Mouse (Mus musculus): ENCODE measurements at regions not wholly inside any gene's neighbourhood (a gene's known extent, or its start where the extent isn't known, plus 50 kb on each side); places are given as distances from the start of the nearest gene placed in this dataset.

DNA sequence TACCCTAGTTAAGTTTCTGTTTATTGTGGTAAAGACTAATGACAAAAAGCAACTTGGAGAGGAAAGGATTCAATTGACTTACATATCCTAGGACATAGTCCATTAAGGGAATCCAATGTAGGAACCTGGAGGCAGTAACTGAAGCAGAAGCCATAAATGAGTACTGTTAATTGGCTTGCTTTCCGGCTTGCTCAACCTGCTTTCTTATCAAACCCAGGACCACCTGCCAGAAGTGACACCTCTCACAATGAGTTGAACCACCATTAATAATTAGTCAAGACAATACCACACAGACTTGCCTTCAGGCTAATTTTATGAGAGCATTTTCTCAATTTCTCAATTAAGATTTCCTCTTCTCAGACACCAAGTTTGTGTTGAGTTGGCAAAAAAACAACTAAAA lies 148.8 kb downstream of the Ccser2 start:
- no peak overlapping the region for H3K4me3 ChIP-seq
- H3K4me2 ChIP-seq (replicated peaks), result no peak overlapping the region
- no peak overlapping the region for H3K27ac ChIP-seq
- no peaks in the 10 kb centered on the region for H3K27me3 ChIP-seq
- no peak for ATAC-seq (ENCODE audit: insufficient number of reproducible peaks, insufficient read depth, low FRiP score, low TSS enrichment)
- H3K9me3 ChIP-seq, result no peaks in the 10 kb centered on the region
- no peaks in the 10 kb centered on the region for H3K4me1 ChIP-seq
- no peak overlapping the region for H3K9ac ChIP-seq
- H3K36me3 ChIP-seq, result no peaks in the 10 kb centered on the region
- 89% methylated on average over 1 of the region's 1 CpGs for WGBS

DNA sequence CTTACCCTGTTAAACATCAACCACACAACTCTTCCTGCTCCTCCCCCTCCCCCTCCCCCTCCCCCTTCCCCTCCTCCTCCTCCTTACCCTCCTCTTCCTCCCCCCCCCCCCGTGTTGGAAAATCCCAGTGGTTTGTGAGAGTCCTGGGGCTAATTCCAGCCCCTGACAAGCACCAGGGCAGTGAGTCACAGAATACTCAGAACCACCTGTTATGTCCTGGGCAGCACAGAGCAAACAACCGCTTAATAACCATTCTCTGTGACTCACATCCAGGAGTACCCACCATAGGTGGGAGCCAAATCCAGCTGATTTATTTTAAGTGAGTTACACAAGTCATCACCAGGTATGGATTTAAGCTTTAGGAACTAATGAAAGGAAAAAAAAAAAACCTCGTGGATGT lies 166.2 kb downstream of the Ccser2 start:
- Histone ChIP-seq H3K9ac (no peak overlapping the region), H3K4me1 (no peaks in the 10 kb centered on the region), H3K9me3 (no peaks in the 10 kb centered on the region), H3K36me3 (no peaks in the 10 kb centered on the region), H3K27ac (no peak overlapping the region), H3K4me2 (replicated peaks) (no peak overlapping the region), H3K27me3 (no peaks in the 10 kb centered on the region), H3K4me3 (no peak overlapping the region)
- no peak for ATAC-seq (ENCODE audit: insufficient number of reproducible peaks, insufficient read depth, low FRiP score, low TSS enrichment)
- WGBS, result 76% methylated on average over 2 of the region's 3 CpGs

DNA sequence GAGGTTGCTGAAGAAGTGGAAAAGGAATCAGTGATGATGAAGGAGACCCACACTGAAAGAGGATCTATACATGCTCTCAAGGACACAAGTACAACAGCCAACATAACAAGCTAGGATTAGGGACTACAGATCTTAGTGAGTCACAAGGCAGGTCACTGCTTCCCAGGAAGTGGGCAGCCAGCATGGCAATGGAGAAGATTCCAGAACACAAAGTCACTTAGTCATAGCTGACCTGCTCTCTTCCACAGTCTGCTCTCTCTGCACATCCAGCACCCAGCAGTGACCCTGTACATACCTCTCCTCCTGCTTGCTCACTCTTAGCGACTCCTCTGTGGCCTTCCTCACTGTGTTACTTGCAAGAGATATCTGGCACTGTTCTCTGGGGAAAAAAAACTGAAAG lies 168.8 kb downstream of the Ccser2 start:
- Histone ChIP-seq H3K27me3 (no peaks in the 10 kb centered on the region), H3K9me3 (no peaks in the 10 kb centered on the region), H3K9ac (no peak overlapping the region), H3K36me3 (no peaks in the 10 kb centered on the region), H3K4me1 (no peaks in the 10 kb centered on the region), H3K27ac (no peak overlapping the region), H3K4me3 (no peak overlapping the region), H3K4me2 (replicated peaks) (no peak overlapping the region)
- whole genome bisulfite sequencing, result 81% methylated on average over 1 of the region's 1 CpGs
- ATAC-seq (ENCODE audit: insufficient number of reproducible peaks, insufficient read depth, low FRiP score, low TSS enrichment), result no peak

DNA sequence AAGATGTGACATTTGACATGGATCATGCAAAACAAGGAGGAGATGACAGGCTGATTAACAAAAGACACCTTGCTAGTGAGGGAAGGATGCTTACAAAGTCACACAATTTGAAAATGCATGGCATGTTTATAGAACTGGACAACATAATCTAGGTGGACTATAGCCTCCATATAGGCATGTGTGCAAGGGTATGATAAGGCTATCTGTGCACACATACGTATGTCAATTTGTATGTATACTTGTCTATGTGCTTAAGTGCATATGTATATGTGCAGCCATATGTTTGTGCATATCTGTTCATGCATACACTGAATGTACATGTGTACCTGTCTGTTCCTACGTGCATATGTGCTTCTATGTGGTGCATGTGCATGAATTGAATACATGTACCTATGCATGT lies 186.7 kb downstream of the Ccser2 start:
- Histone ChIP-seq H3K9ac (no peak overlapping the region), H3K4me2 (replicated peaks) (no peak overlapping the region), H3K36me3 (no peaks in the 10 kb centered on the region), H3K9me3 (no peaks in the 10 kb centered on the region), H3K27ac (no peak overlapping the region), H3K4me3 (no peak overlapping the region), H3K27me3 (no peaks in the 10 kb centered on the region), H3K4me1 (no peaks in the 10 kb centered on the region)
- no peak for ATAC-seq (ENCODE audit: insufficient number of reproducible peaks, insufficient read depth, low FRiP score, low TSS enrichment)
- WGBS, result 83% methylated on average over 2 of the region's 2 CpGs

DNA sequence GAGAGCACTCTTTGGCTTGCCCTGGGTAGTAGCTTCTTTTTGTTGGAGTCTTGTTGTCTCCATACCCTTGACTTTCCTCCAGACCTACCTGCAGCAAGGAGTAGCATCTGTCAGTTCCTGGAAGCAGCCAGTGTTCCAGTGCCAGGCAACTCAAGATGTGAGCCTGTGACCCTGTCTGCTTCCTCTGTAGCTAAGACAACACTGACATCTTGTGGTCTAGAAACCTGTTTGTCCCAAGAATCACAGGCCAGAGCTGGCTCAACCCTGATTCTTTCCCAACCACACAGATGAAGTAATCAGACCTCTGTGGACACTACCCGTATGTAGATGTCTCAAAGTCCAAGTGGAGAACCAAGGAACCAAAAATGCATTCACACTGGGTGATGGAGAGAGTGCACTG lies 189.6 kb downstream of the Ccser2 start:
- H3K9ac ChIP-seq, result no peak overlapping the region
- 85% methylated on average over 1 of the region's 1 CpGs for WGBS
- H3K27me3 ChIP-seq, result no peaks in the 10 kb centered on the region
- H3K36me3 ChIP-seq, result no peaks in the 10 kb centered on the region
- H3K9me3 ChIP-seq, result no peaks in the 10 kb centered on the region
- H3K4me2 ChIP-seq (replicated peaks), result no peak overlapping the region
- H3K4me1 ChIP-seq, result no peaks in the 10 kb centered on the region
- ATAC-seq (ENCODE audit: insufficient number of reproducible peaks, insufficient read depth, low FRiP score, low TSS enrichment), result no peak
- H3K4me3 ChIP-seq, result no peak overlapping the region
- no peak overlapping the region for H3K27ac ChIP-seq

DNA sequence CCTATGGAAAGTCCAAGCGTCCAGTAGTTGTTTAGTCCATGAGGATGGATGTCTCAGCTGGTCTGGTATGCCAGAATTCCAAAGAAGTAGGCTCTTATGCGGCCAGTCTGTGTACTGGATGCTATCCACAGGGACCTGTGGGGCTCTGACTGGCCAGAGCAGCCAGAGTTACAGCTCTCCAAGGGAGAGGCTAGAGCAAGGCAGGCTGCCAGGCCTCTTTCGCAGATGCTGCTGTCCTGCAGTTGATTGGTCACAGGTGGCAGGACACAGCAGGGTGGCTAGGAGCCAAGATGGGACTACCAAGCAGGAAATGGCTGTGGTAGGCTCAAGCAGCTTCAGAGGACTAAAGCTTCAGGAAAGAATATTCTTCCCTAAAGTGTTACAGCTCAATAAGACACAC lies 194.2 kb downstream of the Ccser2 start:
- Histone ChIP-seq H3K4me3 (no peak overlapping the region), H3K9ac (no peak overlapping the region), H3K4me1 (no peaks in the 10 kb centered on the region), H3K36me3 (no peaks in the 10 kb centered on the region), H3K27ac (no peak overlapping the region), H3K9me3 (no peaks in the 10 kb centered on the region), H3K4me2 (replicated peaks) (no peak overlapping the region), H3K27me3 (no peaks in the 10 kb centered on the region)
- ATAC-seq (ENCODE audit: insufficient number of reproducible peaks, insufficient read depth, low FRiP score, low TSS enrichment), result no peak
- 73% methylated on average over 3 of the region's 3 CpGs for WGBS

DNA sequence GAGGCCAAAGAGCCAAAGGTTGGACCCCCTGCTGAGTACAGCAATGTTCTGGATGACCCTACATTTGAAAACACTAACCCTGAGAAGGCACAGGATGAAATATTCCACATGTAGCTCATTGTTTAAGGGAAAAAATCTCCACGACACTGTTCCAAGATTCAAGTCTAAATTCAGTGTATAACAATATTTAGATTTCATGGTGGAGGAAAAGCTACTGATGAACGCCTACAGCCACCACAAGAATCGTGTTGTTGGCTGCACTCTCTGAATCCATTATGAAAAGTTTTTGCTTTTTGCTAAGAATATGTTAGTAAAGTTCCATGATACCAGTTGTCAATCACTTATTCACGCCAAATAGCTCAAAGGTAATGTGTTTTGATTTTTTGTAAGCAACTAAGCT lies 204.2 kb downstream of the Ccser2 start:
- Histone ChIP-seq H3K27ac (no peak overlapping the region), H3K4me1 (no peaks in the 10 kb centered on the region), H3K27me3 (no peaks in the 10 kb centered on the region), H3K4me2 (replicated peaks) (no peak overlapping the region), H3K9me3 (no peaks in the 10 kb centered on the region), H3K9ac (no peak overlapping the region), H3K36me3 (no peaks in the 10 kb centered on the region), H3K4me3 (no peak overlapping the region)
- 82% methylated on average over 4 of the region's 4 CpGs for WGBS
- no peak for ATAC-seq (ENCODE audit: insufficient number of reproducible peaks, insufficient read depth, low FRiP score, low TSS enrichment)

DNA sequence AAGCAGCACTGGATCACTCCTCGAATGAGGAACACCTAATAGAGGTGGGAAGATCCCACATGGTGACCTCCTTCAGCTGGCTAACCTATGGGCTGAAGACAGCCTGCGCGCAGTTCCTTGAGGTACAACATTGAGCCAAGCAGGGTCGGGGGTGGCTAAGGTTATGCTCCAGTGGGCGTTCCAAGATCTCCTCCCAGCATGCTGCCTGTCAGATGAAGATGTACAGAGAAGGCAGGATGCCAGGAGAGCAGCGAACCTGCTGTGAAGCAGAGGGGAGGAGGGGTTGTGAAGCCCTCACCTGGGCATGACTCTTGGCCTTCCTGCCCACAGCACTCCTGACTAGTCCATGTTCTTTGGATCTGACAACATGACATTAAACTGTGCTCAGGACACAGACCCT lies 212.5 kb downstream of the Ccser2 start:
- WGBS, result 79% methylated on average over 6 of the region's 6 CpGs
- H3K4me2 ChIP-seq (replicated peaks), result no peak overlapping the region
- no peaks in the 10 kb centered on the region for H3K9me3 ChIP-seq
- H3K4me1 ChIP-seq, result no peaks in the 10 kb centered on the region
- no peaks in the 10 kb centered on the region for H3K36me3 ChIP-seq
- H3K27me3 ChIP-seq, result no peaks in the 10 kb centered on the region
- H3K27ac ChIP-seq, result no peak overlapping the region
- H3K4me3 ChIP-seq, result no peak overlapping the region
- no peak overlapping the region for H3K9ac ChIP-seq
- ATAC-seq (ENCODE audit: insufficient number of reproducible peaks, insufficient read depth, low FRiP score, low TSS enrichment), result no peak

DNA sequence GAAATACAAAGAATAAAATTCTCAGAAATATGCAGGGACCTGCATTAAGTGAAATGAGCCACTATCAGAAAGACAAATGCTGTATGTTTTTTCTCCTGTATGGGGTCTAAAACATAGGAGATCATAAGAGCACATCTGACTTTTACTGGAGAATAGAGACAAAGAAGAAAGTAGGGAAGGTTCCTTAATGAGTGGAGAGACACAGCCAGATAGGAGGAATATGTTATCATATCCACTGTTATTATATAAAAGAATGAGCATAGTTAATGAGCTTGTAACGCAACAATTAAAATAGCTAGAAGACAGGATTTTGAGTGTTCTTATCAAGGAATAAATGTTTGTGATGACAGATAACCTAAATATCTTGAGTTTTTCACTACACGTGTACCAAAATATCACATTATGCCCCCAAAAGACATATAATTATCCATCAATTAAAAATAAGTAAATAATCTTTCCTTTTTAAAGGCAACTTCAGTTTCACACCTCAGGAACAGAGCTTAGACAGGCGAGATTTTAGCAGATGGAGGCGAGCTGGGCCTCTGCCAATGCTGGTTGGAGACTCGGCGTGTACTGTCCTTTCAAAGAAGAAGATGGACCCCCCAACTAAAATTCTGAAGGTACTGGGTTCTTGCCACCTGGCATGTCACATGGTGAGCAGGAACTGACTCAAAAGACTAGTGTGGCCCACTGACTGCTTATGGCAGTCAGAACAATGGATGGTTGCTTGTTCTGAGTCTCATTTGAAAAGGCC lies 220.3 kb downstream of the Ccser2 start:
- WGBS, result 89% methylated on average over 6 of the region's 6 CpGs

DNA sequence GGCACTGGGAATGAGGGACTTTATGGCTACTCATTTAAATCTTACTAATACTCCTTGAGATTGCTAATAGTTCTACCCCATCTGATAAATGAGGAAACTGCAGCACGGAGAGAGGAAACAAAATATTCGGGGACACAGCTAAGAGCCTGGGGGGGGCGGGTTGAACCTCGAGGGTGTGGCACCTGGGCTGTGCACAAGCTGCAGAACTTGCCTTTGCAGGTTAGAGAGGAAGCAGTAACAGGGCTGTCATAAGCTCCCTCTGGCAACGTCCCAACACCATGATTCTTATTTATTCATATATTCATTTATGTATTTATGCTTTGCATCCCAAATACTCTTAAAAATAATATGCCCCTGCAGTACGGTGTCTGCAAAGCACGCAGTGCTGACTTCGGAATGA lies 237.5 kb downstream of the Ccser2 start:
- Histone ChIP-seq H3K27me3 (no peaks in the 10 kb centered on the region), H3K4me2 (replicated peaks) (no peak overlapping the region), H3K4me1 (no peaks in the 10 kb centered on the region; the same call in 1 of the 2 replicates), H3K4me3 (no peak overlapping the region), H3K36me3 (no peaks in the 10 kb centered on the region), H3K9me3 (no peaks in the 10 kb centered on the region), H3K27ac (no peak overlapping the region), H3K9ac (no peak overlapping the region)
- ATAC-seq (ENCODE audit: insufficient number of reproducible peaks, insufficient read depth, low FRiP score, low TSS enrichment), result no peak
- WGBS, result 65% methylated on average over 8 of the region's 8 CpGs

More for the DNA sequence above, 220.3 kb downstream of the Ccser2 start:
- Histone ChIP-seq H3K4me3 (no peak overlapping the region), H3K4me2 (replicated peaks) (no peak overlapping the region), H3K36me3 (no peaks in the 10 kb centered on the region), H3K27me3 (no peaks in the 10 kb centered on the region), H3K9ac (no peak overlapping the region), H3K27ac (no peak overlapping the region), H3K9me3 (no peaks in the 10 kb centered on the region), H3K4me1 (no peaks in the 10 kb centered on the region)
- no peak for ATAC-seq (ENCODE audit: insufficient number of reproducible peaks, insufficient read depth, low FRiP score, low TSS enrichment)

DNA sequence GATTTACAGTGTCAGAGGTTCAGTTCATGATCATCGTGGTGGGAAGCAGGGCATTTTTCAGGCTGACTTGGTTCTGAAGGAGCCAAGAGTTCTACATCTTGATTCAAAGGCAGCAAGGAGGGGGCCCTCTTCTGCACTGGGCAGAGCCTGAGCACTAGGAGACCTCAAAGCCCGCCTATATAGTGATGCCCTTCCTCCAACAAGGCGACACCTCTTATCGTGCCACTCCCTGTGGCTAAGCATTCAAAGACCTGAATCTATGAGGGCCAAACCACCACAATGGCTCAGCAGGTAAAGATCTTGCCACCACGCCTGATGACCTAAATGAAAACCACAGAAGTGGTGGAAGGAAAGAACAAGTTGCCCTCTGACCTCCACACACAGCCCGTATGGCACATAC lies 242.5 kb downstream of the Ccser2 start:
- Histone ChIP-seq H3K27me3 (no peaks in the 10 kb centered on the region), H3K4me3 (no peak overlapping the region), H3K4me2 (replicated peaks) (no peak overlapping the region), H3K36me3 (no peaks in the 10 kb centered on the region), H3K4me1 (no peaks in the 10 kb centered on the region), H3K27ac (no peak overlapping the region), H3K9me3 (no peaks in the 10 kb centered on the region), H3K9ac (no peak overlapping the region)
- no peak for ATAC-seq (ENCODE audit: insufficient number of reproducible peaks, insufficient read depth, low FRiP score, low TSS enrichment)
- 79% methylated on average over 6 of the region's 6 CpGs for WGBS

DNA sequence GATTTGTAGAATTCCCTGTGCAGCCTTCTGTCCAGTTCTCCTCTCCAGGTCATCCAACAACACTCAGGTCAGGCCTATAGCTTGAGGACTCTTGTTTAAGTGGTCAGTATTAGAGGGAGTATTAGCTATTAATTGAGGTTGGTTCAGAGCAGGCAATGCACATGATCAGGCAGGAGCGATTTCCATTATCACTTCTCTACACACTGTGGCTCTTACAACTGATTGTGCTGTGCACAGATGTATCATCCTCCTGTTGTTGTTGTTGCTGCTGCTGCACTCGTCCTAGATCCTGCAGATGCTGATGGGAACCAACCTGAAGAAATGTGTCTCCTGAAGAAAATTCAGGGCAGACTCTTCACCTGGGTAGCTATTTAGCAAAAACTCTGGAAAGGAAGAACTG lies 252.9 kb downstream of the Ccser2 start:
- no peak overlapping the region for H3K9ac ChIP-seq
- H3K9me3 ChIP-seq, result no peaks in the 10 kb centered on the region
- H3K4me1 ChIP-seq, result no peaks in the 10 kb centered on the region
- ATAC-seq (ENCODE audit: insufficient number of reproducible peaks, insufficient read depth, low FRiP score, low TSS enrichment), result no peak
- H3K27ac ChIP-seq, result no peak overlapping the region
- no peaks in the 10 kb centered on the region for H3K27me3 ChIP-seq
- no peak overlapping the region for H3K4me3 ChIP-seq
- H3K4me2 ChIP-seq (replicated peaks), result no peak overlapping the region
- 71% methylated on average over 2 of the region's 2 CpGs for WGBS
- H3K36me3 ChIP-seq, result no peaks in the 10 kb centered on the region

DNA sequence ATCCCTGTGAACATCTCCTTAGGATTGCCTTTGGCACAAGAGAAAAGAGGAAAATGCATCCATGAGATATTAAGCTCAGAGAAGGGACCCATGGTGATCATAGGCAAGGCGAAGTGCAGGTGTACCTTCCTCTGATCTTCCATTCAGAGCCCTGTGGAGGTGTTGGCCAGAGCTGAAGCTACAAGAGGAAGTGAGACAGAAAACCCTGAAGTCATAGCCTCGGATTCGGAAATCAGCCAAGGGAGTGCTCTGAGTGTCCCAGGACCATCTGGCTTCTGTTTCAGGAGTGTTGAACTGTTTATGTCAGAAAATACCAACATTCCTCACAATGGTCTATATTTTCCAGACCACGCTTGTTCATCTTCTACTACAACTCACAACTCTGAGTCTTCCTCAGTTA lies 271.6 kb downstream of the Ccser2 start:
- Histone ChIP-seq H3K27ac (no peak overlapping the region), H3K36me3 (no peaks in the 10 kb centered on the region), H3K4me3 (no peak overlapping the region), H3K9ac (no peak overlapping the region), H3K27me3 (no peaks in the 10 kb centered on the region), H3K4me2 (replicated peaks) (no peak overlapping the region), H3K9me3 (no peaks in the 10 kb centered on the region), H3K4me1 (no peaks in the 10 kb centered on the region)
- no peak for ATAC-seq (ENCODE audit: insufficient number of reproducible peaks, insufficient read depth, low FRiP score, low TSS enrichment)
- WGBS, result 74% methylated on average over 4 of the region's 4 CpGs

All from embryonic facial prominence, embryonic 12.5 days (tissue).